Mouse (Mus musculus) cerebellum, adult 2 months (tissue): ENCODE measurements around the gene Cyp2d40. TPM values are rescaled to one million over a fixed set of nuclear protein-coding genes. Genes with fewer than 3 reads are reported as not detected.

Experiments
- DNase-seq, 2 experiments: peaks; one replicate each; pipeline ENCODE4 v3.0.0; 2021
- H3K27ac ChIP-seq: fragments of 200-500 bp; 2 replicates; pipeline ENCODE4 v1.5.1; 2012; ENCODE audit warnings: low read length, control low read depth, inconsistent platforms; ENCODE audit not compliant: insufficient read depth
- H3K27me3 ChIP-seq: fragments of 200-500 bp; 2 replicates; pipeline ENCODE4 v1.6.1; 2012; ENCODE audit warnings: inconsistent platforms, mild to moderate bottlenecking, low read length, moderate library complexity; ENCODE audit not compliant: control insufficient read depth, insufficient read depth
- H3K4me1 ChIP-seq: fragments of 200-500 bp; 2 replicates; pipeline ENCODE4 v1.6.1; 2011; ENCODE audit warnings: low read length; ENCODE audit not compliant: control insufficient read depth, insufficient read depth
- H3K4me3 ChIP-seq: fragments of 200-500 bp; replicated peaks from 2 replicates; pipeline ENCODE3; 2011; ENCODE audit warnings: mild to moderate bottlenecking, low read depth, low read length, control low read depth; ENCODE audit not compliant: insufficient read depth
- CTCF ChIP-seq: fragments of 200-500 bp; IDR thresholded peaks from 2 replicates; pipeline ENCODE4 v1.5.1; 2011; ENCODE audit warnings: low read depth, mild to moderate bottlenecking, control low read depth, low read length, moderate library complexity, borderline replicate concordance; ENCODE audit not compliant: insufficient read depth
- POLR2A ChIP-seq: fragments of 200-500 bp; IDR thresholded peaks from 2 replicates; pipeline ENCODE4 v1.6.1; 2011; ENCODE audit warnings: low read length, control low read depth, borderline replicate concordance; ENCODE audit not compliant: insufficient read depth
- WGBS: fragments of 180-500 bp; shearing (Covaris S2); methylation state at CpG from one replicate; pipeline ENCODE4 v1.1.7; 2018; 5-methylcytosine and 5-hydroxymethylcytosine counted together
- polyA plus RNA-seq: library from polyadenylated mRNA; depleted of rRNA; stranded (reverse); fragments of >200 nt; gene quantifications from 2 replicates; pipeline ENCODE4 v1.2.3, GENCODE M21; 2012; rRNA removed

The Cyp2d40 gene
- polyA plus RNA-seq, result not detected in 2 replicates

- H3K4me3 ChIP-seq, result no peak within 1 kb of the TSS
- 90% methylated on average over 9 of the region's 9 CpGs for WGBS
- DNase-seq, result no peak
- TF ChIP-seq CTCF (no peak), POLR2A (no peak)
- no peaks in the 10 kb centered on the region for H3K4me1 ChIP-seq
- H3K27me3 ChIP-seq, result no peaks in the 10 kb centered on the region
- no peak within 1 kb of the TSS for H3K27ac ChIP-seq
Measured at GRCm38 (mm10) chr15:82763631-82764420, at the start of gene Cyp2d40. Gene Cyp2d40 (minus strand): TSS chr15:82764183.

DNA sequence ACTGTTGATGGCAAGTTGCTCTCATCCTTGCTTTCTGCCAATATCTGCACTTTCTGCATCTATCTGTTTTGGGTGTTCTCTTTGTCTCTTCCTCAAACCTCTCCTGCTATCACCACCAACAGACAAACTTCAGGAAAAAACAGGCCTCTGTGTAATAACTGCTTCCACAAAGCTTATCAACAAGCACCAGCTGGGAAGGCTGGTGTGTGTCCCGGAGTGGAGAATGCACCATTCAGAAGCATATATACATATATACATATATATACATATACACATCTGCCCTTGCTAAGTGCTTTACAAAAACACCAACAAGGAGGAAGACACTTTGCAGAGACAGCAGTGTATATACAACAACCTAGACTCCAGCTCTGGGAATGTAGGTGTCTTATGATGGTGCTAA lies 46.6 kb upstream of the Cyp2d40 start:
- DNase-seq, result no peak
- Histone ChIP-seq H3K4me3 (no peak overlapping the region), H3K27ac (no peak overlapping the region), H3K27me3 (no peaks in the 10 kb centered on the region; the same call in 1 of the 2 replicates), H3K4me1 (no peaks in the 10 kb centered on the region; the same call in 1 of the 2 replicates)
- WGBS, result 94% methylated on average over 1 of the region's 1 CpGs
- no peak for TF ChIP-seq CTCF
- TF ChIP-seq POLR2A, result no peak

DNA sequence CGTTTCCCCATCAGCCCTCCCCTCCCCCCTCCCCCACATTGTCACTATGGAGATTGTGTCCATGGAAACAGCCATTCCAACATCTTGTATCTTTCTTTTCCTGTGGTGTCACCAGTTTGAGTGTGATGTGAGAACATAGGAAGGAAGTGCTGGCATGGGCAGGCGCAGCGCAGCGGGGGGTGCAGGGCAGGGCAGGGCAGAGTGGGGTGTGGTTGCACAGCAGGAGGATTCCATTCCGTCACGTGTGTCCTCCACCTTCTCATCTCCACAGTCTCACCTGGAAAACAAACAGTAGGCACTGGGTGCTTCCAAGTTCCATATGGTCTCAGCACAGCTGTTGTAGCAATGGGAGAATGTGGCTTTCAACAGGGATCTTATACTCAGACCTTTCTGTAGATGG lies 45.5 kb upstream of the Cyp2d40 start:
- Histone ChIP-seq H3K4me3 (no peak overlapping the region), H3K4me1 (no peaks in the 10 kb centered on the region; the same call in 1 of the 2 replicates), H3K27ac (no peak overlapping the region), H3K27me3 (no peaks in the 10 kb centered on the region; the same call in 1 of the 2 replicates)
- WGBS, result 70% methylated on average over 6 of the region's 6 CpGs
- no peak for DNase-seq
- TF ChIP-seq POLR2A (no peak), CTCF (no peak)

DNA sequence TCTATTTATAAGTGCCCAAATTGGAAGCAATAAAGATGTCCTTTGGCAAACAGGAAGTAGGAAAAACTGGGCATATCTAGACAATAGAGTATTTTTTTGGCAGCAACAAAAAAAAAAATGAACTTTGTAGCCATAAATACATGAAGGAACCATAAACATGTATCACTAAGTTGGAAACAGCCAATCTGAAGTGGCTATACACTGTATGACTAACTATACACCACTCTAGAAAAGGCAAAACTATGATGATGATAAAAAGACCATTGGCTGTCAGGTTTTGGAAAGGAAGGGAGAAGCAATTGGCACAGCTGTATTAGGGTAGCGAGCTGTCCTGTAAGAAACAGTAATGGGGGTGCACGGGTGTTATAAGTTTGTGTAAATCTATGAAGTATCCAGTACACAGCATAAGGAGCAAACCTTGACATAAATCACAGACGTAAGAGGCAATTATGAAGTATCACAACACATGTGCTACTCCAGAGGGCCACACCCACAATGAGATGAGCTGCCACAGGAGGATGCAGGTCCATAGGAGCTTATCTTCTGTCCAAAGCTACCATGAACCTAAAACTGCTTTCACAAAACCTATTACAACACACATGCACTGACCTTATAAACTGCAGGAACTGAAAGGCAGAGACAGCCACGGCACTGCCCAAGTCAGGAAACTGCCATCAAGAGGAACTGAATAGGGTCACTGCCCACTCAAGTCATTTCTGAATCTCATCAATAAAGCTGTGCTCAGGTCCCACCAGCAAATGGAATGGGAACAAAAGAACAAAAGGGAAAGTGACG lies 43.2 kb upstream of the Cyp2d40 start:
- 93% methylated on average over 5 of the region's 5 CpGs for WGBS
- H3K27me3 ChIP-seq, result no peaks in the 10 kb centered on the region; the same call in 1 of the 2 replicates
- H3K4me3 ChIP-seq, result no peak overlapping the region
- H3K4me1 ChIP-seq, result no peaks in the 10 kb centered on the region; the same call in 1 of the 2 replicates
- DNase-seq, result no peak
- TF ChIP-seq POLR2A (no peak), CTCF (no peak)
- H3K27ac ChIP-seq, result no peak overlapping the region

DNA sequence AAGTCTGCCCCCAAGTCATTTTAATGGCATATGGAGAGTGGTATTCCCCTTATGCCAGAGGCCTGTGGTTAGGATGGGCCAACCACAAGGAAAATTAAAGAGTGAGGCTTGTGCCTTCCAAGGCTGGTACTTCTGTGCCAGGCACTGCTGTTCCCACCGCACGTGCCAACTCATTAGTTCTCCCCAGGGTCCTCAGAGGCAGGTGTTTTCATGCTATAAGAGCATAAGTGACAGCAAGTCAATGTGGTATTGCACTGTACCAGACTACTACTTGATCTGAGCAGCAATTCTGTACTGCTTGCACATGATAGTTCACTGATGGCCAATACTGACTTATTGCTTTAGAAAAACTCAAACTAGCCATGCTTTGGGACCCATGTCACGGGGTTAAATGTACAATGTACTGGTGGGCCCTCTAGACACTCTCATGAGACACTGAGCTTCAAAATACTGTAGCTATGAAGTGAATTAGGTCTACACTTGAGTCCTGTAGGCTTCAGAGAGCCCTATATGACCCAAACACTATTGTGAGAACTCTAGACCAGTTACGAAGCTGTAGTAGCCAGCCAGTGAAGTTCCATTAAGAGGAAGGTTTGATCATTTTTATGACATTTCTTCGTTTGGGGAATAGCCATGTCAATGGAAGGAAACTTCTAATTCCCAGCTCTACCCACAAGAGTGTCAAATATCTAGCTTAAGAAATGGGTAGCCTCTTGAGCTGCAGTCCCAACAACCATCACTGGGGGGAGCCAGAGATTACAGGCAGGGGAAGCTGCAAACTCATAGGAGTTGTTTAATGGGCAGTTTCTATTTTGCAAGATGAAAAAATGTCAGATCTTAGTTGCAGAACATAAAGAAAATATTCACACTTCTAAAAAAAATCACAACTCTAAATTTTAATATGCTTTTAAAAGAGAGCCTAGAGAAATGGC lies 41.0 kb upstream of the Cyp2d40 start:
- 33% methylated on average over 5 of the region's 5 CpGs for WGBS
- H3K27me3 ChIP-seq, result no peaks in the 10 kb centered on the region
- DNase-seq, result peak; percentile 60 to 82
- TF ChIP-seq POLR2A (no peak), CTCF (peak; percentile 90)
- no peak overlapping the region for H3K4me3 ChIP-seq
- H3K4me1 ChIP-seq, result no peaks in the 10 kb centered on the region
- no peak overlapping the region for H3K27ac ChIP-seq

GRCm38 (mm10) chr15:82795936-82796440 lies 32.0 kb upstream of the Cyp2d40 start:
- DNase-seq, result no peak
- no peak for TF ChIP-seq POLR2A
- no peak for TF ChIP-seq CTCF
- no peak overlapping the region for H3K4me3 ChIP-seq
- H3K27ac ChIP-seq, result no peak overlapping the region
- H3K27me3 ChIP-seq, result no peaks in the 10 kb centered on the region
- 77% methylated on average over 3 of the region's 3 CpGs for WGBS
- no peaks in the 10 kb centered on the region for H3K4me1 ChIP-seq

GRCm38 (mm10) chr15:82794277-82794676 lies 30.3 kb upstream of the Cyp2d40 start, which contains the start of gene Cyp2d26:
Gene Cyp2d26 (minus strand): TSS chr15:82794294.
- DNase-seq, result no peak
- 67% methylated on average over 5 of the region's 5 CpGs for WGBS
- no peak for TF ChIP-seq CTCF
- TF ChIP-seq POLR2A, result no peak

More at GRCm38 (mm10) chr15:82794277-82794676, 30.3 kb upstream of the Cyp2d40 start, which contains the start of gene Cyp2d26:
- Histone ChIP-seq H3K27ac (no peak within 1 kb of the TSS), H3K4me3 (no peak within 1 kb of the TSS), H3K4me1 (no peaks in the 10 kb centered on the region), H3K27me3 (no peaks in the 10 kb centered on the region)
